Mouse (Mus musculus): Measurements from ENCODE around the gene Igf2bp3. TPM values are rescaled to one million over a fixed set of nuclear protein-coding genes. Genes with fewer than 3 reads are reported as not detected.
A peak's percentile ranks its signal among the peaks of the same experiment; 100 is the strongest.

Gene Igf2bp3
- polyA plus RNA-seq, 1 experiment from 2014 or later: 30.4 TPM

DNA sequence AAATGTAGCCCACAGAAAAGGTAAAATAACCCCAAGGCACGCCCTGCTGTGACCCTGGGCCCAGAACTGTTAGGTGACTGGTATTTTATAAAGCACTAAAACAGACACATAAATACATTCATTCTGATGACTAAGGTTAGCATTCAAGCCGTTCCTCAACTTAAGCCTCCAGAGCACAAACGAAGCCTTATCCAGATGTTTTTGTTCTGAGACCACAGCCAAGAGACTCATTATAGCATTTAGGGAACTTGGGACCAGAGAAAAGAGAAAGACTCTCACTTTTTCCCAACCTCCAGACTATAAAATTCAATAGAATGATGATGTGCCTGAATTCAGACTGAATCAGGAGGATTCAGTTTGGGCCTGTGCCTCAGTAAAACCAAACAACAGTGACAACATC is 46.1 kb downstream of the Igf2bp3 start:
- Histone ChIP-seq H3K27me3 (ENCODE audit: control insufficient read depth, insufficient read depth, low read length) (no peaks in the 10 kb centered on the region), H3K36me3 (replicated peaks; ENCODE audit: control insufficient read depth, insufficient read depth) (no peaks in the 10 kb centered on the region), H3K4me3 (replicated peaks; ENCODE audit: low read length) (no peak overlapping the region), H3K27ac (no peak overlapping the region), H3K4me2 (replicated peaks) (no peak overlapping the region), H3K9ac (no peak overlapping the region), H3K4me1 (replicated peaks; ENCODE audit: control insufficient read depth, insufficient read depth, low read length) (peaks cover 17% of the 10 kb centered on the region; the same call in 1 of the 2 replicates), H3K9me3 (ENCODE audit: control insufficient read depth, low read length) (no peaks in the 10 kb centered on the region)
- WGBS: 79% methylated on average over 3 of the region's 3 CpGs
- ATAC-seq (ENCODE audit: low FRiP score): no peak
- DNase-seq (ENCODE audit: low spot score): no peak

DNA sequence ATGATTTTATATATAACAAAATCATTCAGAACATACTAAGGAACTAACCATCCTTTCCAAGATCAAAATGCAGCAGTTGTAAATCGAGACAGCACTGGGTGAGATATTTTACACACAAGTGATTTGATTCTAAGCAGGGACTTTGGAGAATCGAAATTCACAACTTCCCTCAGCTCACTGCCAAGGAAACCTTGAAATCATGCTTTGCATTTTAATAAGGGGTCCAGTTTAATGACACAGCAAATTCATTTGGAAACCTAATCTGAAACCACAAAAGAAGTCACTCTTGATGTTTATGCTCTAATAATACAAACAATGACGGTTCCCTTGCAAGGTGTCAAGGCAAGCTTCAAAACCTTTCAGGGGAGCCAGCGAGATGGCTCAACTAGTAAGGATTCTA is 47.4 kb downstream of the Igf2bp3 start:
- Histone ChIP-seq H3K4me1 (replicated peaks; ENCODE audit: control insufficient read depth, insufficient read depth, low read length) (peaks cover 17% of the 10 kb centered on the region; the same call in 1 of the 2 replicates), H3K9ac (no peak overlapping the region), H3K27ac (no peak overlapping the region), H3K4me3 (replicated peaks; ENCODE audit: low read length) (no peak overlapping the region), H3K4me2 (replicated peaks) (no peak overlapping the region), H3K9me3 (ENCODE audit: control insufficient read depth, low read length) (no peaks in the 10 kb centered on the region), H3K36me3 (replicated peaks; ENCODE audit: control insufficient read depth, insufficient read depth) (no peaks in the 10 kb centered on the region), H3K27me3 (ENCODE audit: control insufficient read depth, insufficient read depth, low read length) (no peaks in the 10 kb centered on the region)
- ATAC-seq (ENCODE audit: low FRiP score) (no peak), DNase-seq (ENCODE audit: low spot score) (peak; percentile 38)
- WGBS: 46% methylated on average over 4 of the region's 4 CpGs

DNA sequence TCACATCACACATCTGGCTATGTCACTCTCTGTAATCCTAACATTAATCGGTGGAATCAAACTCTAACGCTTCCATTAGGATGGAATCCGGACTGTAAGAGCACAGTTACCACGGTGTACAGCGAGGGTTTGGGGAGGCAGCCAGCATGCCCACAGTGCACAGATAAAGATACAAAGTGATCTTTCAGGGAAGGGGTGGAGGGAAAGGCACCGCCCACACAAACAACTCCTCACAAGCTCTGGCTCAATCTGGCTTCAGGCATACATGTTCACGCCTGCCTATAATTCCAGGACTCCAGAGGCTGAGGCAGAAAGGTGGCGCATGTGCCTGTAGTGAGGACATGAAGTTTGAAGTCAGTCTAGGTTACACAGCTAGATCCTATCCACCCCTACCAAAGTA is 48.4 kb downstream of the Igf2bp3 start:
- Histone ChIP-seq H3K9ac (no peak overlapping the region), H3K4me3 (replicated peaks; ENCODE audit: low read length) (no peak overlapping the region), H3K27me3 (ENCODE audit: control insufficient read depth, insufficient read depth, low read length) (no peaks in the 10 kb centered on the region), H3K9me3 (ENCODE audit: control insufficient read depth, low read length) (no peaks in the 10 kb centered on the region), H3K4me2 (replicated peaks) (no peak overlapping the region), H3K4me1 (replicated peaks; ENCODE audit: control insufficient read depth, insufficient read depth, low read length) (peaks cover 17% of the 10 kb centered on the region; the same call in 1 of the 2 replicates), H3K36me3 (replicated peaks; ENCODE audit: control insufficient read depth, insufficient read depth) (no peaks in the 10 kb centered on the region), H3K27ac (no peak overlapping the region)
- DNase-seq (ENCODE audit: low spot score) (no peak), ATAC-seq (ENCODE audit: low FRiP score) (no peak)
- 77% methylated on average over 8 of the region's 8 CpGs for WGBS

DNA sequence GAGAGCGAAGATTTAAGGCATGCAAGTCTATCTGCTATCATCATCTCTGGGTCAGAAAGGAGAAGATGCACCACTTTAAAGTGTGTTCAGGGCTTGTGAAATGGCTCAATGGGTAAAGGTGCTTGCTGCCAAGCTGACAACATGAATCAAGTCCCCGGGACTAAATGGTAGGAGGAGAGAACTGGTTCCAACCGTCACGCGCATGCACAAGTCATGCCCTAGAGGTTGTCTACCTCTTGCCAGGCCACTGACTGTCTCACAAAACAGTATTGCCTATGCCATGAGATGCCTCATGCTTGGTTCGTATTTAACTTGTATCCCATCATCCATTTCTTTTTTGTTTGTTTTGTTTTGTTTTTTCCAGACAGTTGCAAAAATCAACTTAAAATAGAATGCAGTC is 48.9 kb downstream of the Igf2bp3 start:
- no peak overlapping the region for H3K4me3 ChIP-seq (replicated peaks; ENCODE audit: low read length)
- peaks cover 17% of the 10 kb centered on the region; the same call in 1 of the 2 replicates for H3K4me1 ChIP-seq (replicated peaks; ENCODE audit: control insufficient read depth, insufficient read depth, low read length)
- no peaks in the 10 kb centered on the region for H3K27me3 ChIP-seq (ENCODE audit: control insufficient read depth, insufficient read depth, low read length)
- H3K27ac ChIP-seq: no peak overlapping the region
- no peaks in the 10 kb centered on the region for H3K36me3 ChIP-seq (replicated peaks; ENCODE audit: control insufficient read depth, insufficient read depth)
- no peak overlapping the region for H3K9ac ChIP-seq
- no peaks in the 10 kb centered on the region for H3K9me3 ChIP-seq (ENCODE audit: control insufficient read depth, low read length)
- no peak overlapping the region for H3K4me2 ChIP-seq (replicated peaks)
- no peak for ATAC-seq (ENCODE audit: low FRiP score)
- WGBS: 85% methylated on average over 6 of the region's 6 CpGs
- DNase-seq (ENCODE audit: low spot score): no peak

DNA sequence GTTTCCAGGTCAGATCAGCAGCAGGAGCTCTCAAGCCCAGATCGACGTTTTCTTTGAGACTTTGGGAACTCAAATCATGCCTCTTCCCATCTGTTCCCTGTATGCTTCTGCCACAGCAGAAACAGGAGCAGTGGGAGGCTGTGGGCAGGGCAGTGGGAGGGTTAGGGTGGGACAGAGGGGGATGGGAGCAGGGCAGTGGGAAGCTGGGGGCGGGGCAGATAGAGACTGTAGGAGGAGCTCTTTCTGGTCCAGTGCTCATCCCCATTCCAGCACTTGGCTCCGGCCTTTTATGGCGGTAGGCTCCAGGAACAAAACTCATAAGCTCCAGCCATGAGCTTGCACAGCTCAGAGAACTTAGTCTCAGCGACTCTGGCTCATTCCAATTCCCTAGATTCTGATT is 49.7 kb downstream of the Igf2bp3 start:
- no peaks in the 10 kb centered on the region for H3K9me3 ChIP-seq (ENCODE audit: control insufficient read depth, low read length)
- H3K27me3 ChIP-seq (ENCODE audit: control insufficient read depth, insufficient read depth, low read length): no peaks in the 10 kb centered on the region
- ATAC-seq (ENCODE audit: low FRiP score): no peak; the same call in 1 of the 2 replicates
- H3K4me3 ChIP-seq (replicated peaks; ENCODE audit: low read length): no peak overlapping the region
- H3K27ac ChIP-seq: no peak overlapping the region
- WGBS: 36% methylated on average over 6 of the region's 6 CpGs
- DNase-seq (ENCODE audit: low spot score): no peak
- no peak overlapping the region for H3K9ac ChIP-seq
- H3K36me3 ChIP-seq (replicated peaks; ENCODE audit: control insufficient read depth, insufficient read depth): no peaks in the 10 kb centered on the region
- no peak overlapping the region for H3K4me2 ChIP-seq (replicated peaks)
- peaks cover 17% of the 10 kb centered on the region; the same call in 1 of the 2 replicates for H3K4me1 ChIP-seq (replicated peaks; ENCODE audit: control insufficient read depth, insufficient read depth, low read length)

DNA sequence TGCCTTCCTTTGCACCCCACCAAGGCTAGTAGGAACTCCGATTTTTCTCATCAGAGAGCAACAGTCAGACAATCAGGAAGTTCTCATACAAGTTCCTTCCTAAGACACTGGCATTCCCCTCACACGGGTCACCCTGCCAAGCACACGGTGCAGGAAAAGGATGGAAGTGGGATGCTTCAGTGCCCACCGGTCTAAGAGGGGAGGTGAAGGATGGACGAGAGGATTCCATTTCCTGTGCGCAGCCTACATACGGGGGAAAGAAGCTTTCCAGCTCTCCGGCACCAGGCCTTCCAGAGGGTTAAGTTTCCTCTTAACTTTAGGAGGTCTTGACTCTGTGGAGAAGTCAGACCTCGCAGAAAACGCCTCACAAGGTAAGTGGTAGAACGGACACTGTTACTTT is 50.1 kb downstream of the Igf2bp3 start:
- no peak for DNase-seq (ENCODE audit: low spot score)
- ATAC-seq (ENCODE audit: low FRiP score): no peak
- H3K4me2 ChIP-seq (replicated peaks): no peak overlapping the region
- H3K27me3 ChIP-seq (ENCODE audit: control insufficient read depth, insufficient read depth, low read length): no peaks in the 10 kb centered on the region
- no peak overlapping the region for H3K27ac ChIP-seq
- H3K4me1 ChIP-seq (replicated peaks; ENCODE audit: control insufficient read depth, insufficient read depth, low read length): peaks cover 17% of the 10 kb centered on the region; the same call in 1 of the 2 replicates
- no peaks in the 10 kb centered on the region for H3K36me3 ChIP-seq (replicated peaks; ENCODE audit: control insufficient read depth, insufficient read depth)
- no peak overlapping the region for H3K9ac ChIP-seq
- 74% methylated on average over 11 of the region's 11 CpGs for WGBS
- H3K9me3 ChIP-seq (ENCODE audit: control insufficient read depth, low read length): no peaks in the 10 kb centered on the region
- no peak overlapping the region for H3K4me3 ChIP-seq (replicated peaks; ENCODE audit: low read length)

DNA sequence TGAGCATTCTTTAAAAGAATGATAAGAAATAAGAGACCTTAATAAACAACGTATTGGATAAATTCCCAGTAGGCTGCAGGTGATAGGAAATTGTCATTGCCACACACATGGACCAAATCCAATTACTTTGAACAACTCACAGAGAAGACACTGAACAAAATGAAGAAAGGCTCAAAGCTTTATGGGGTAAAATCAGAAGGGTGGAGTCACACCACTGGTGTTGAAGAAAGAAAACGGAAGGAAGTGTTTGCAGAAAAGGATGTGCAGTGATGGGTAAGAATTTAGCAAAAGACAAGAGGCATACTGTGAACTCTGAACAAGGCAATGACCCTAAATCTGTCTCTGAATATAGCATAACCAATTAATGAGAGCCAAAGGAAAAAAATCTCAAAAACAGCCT is 54.8 kb downstream of the Igf2bp3 start:
- no peaks in the 10 kb centered on the region for H3K36me3 ChIP-seq (replicated peaks; ENCODE audit: control insufficient read depth, insufficient read depth)
- DNase-seq (ENCODE audit: low spot score): no peak
- 75% methylated on average over 2 of the region's 2 CpGs for WGBS
- no peaks in the 10 kb centered on the region; the same call in 1 of the 2 replicates for H3K4me1 ChIP-seq (replicated peaks; ENCODE audit: control insufficient read depth, insufficient read depth, low read length)
- no peaks in the 10 kb centered on the region for H3K27me3 ChIP-seq (ENCODE audit: control insufficient read depth, insufficient read depth, low read length)
- no peak overlapping the region for H3K4me2 ChIP-seq (replicated peaks)
- no peaks in the 10 kb centered on the region for H3K9me3 ChIP-seq (ENCODE audit: control insufficient read depth, low read length)
- H3K9ac ChIP-seq: no peak overlapping the region
- ATAC-seq (ENCODE audit: low FRiP score): no peak
- no peak overlapping the region for H3K27ac ChIP-seq
- no peak overlapping the region for H3K4me3 ChIP-seq (replicated peaks; ENCODE audit: low read length)

DNA sequence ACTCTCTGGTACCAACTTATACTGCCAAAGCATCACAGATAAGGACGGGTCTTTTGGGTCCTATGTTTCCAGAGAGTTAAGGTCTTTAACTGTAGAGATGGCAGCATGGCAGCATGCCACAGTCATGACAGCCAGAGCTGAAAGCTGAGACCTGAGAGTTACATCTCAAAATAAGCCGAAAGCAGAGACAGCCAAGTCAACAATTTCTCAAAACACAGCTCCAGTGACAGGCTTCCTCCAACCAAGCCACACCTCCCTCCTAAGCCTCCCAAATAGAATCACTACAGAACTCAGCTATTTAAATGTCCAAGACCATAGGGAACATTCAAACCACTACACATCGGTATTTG is 58.0 kb downstream of the Igf2bp3 start:
- ATAC-seq (ENCODE audit: low FRiP score) (no peak), DNase-seq (ENCODE audit: low spot score) (no peak)
- Histone ChIP-seq H3K4me3 (replicated peaks; ENCODE audit: low read length) (no peak overlapping the region), H3K27ac (no peak overlapping the region), H3K4me1 (replicated peaks; ENCODE audit: control insufficient read depth, insufficient read depth, low read length) (no peaks in the 10 kb centered on the region), H3K36me3 (replicated peaks; ENCODE audit: control insufficient read depth, insufficient read depth) (no peaks in the 10 kb centered on the region), H3K4me2 (replicated peaks) (no peak overlapping the region), H3K9me3 (ENCODE audit: control insufficient read depth, low read length) (no peaks in the 10 kb centered on the region), H3K9ac (no peak overlapping the region), H3K27me3 (ENCODE audit: control insufficient read depth, insufficient read depth, low read length) (no peaks in the 10 kb centered on the region)
- 82% methylated on average over 3 of the region's 3 CpGs for WGBS

DNA sequence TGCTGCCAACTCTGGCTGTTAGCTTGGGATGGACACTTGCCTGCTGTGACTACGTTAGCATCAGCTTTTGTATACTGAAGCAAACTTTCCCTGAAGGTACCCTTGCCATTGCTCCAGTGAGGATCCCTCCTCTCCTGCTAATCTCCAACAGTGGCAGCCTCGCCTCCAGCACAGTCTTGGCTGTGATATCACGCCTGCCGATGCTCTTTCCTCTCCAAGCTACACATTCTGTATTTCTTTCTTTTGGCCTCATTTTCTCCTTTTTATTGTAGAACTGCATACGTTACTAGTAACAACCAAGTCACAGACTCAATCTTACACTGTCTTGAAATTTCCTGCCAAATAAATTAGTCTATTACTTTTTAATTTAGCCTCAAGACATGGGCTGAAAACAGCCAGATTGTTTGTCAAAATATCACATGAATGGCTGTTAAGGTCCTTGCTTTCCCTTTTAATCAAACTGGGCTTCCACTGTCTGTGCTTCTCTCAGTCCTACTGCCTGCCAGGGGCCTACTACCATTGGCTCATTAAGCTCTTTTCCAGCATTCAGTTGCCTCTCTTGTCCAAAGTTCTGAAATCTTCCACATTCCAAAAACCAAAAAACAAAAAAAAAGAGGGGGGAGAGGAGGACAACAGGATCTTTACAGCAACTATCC is 58.5 kb downstream of the Igf2bp3 start:
- ATAC-seq (ENCODE audit: low FRiP score) (no peak), DNase-seq (ENCODE audit: low spot score) (no peak)
- H3K4me2 ChIP-seq (replicated peaks): no peak overlapping the region
- H3K9me3 ChIP-seq (ENCODE audit: control insufficient read depth, low read length): no peaks in the 10 kb centered on the region
- H3K4me1 ChIP-seq (replicated peaks; ENCODE audit: control insufficient read depth, insufficient read depth, low read length): no peaks in the 10 kb centered on the region
- H3K36me3 ChIP-seq (replicated peaks; ENCODE audit: control insufficient read depth, insufficient read depth): no peaks in the 10 kb centered on the region
- 85% methylated on average over 5 of the region's 5 CpGs for WGBS
- H3K9ac ChIP-seq: no peak overlapping the region
- no peaks in the 10 kb centered on the region for H3K27me3 ChIP-seq (ENCODE audit: control insufficient read depth, insufficient read depth, low read length)
- H3K4me3 ChIP-seq (replicated peaks; ENCODE audit: low read length): no peak overlapping the region
- H3K27ac ChIP-seq: no peak overlapping the region

DNA sequence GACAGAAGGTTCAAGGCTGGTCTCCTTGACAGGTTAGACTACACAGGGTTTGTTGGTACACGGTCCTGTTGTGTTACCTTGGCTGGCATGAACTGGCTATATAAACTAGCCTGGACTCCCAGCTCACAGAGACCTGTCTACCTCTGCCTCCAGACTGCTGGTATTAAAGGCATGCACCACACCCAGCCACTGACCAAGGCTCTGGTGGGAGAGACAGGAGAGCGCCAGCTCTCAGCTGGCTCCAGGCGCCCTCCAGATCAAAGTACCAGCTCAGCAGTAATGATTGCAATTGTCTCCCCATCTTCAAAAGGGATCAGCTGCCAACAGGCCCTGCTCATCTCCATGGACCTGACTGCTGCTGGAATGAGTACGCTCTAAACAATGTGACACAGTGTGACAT is 63.3 kb downstream of the Igf2bp3 start:
- Histone ChIP-seq H3K9me3 (ENCODE audit: control insufficient read depth, low read length) (no peaks in the 10 kb centered on the region), H3K9ac (no peak overlapping the region), H3K27ac (no peak overlapping the region), H3K4me1 (replicated peaks; ENCODE audit: control insufficient read depth, insufficient read depth, low read length) (no peaks in the 10 kb centered on the region), H3K4me2 (replicated peaks) (no peak overlapping the region), H3K36me3 (replicated peaks; ENCODE audit: control insufficient read depth, insufficient read depth) (no peaks in the 10 kb centered on the region), H3K27me3 (ENCODE audit: control insufficient read depth, insufficient read depth, low read length) (no peaks in the 10 kb centered on the region), H3K4me3 (replicated peaks; ENCODE audit: low read length) (no peak overlapping the region)
- DNase-seq (ENCODE audit: low spot score): no peak
- WGBS: 57% methylated on average over 4 of the region's 4 CpGs
- ATAC-seq (ENCODE audit: low FRiP score): no peak

Data from hindbrain, embryonic 14.5 days (tissue).